Mouse (Mus musculus) hindbrain, postnatal 0 days (tissue): ENCODE results near the gene Lancl2. TPM values are rescaled to one million over a fixed set of nuclear protein-coding genes. Genes with fewer than 3 reads are reported as not detected.

Source experiments
- ATAC-seq: fragments of 200-750 bp; cut with Nextera tagmentation; 2 replicates; pipeline ENCODE4 v1.8.0; 2017; ENCODE audit warnings: mild to moderate bottlenecking, moderate TSS enrichment, moderate library complexity
- DNase-seq: peaks from one replicate; pipeline ENCODE4 v3.0.0-alpha.2; 2015; ENCODE audit warnings: low spot score
- H3K27ac ChIP-seq: fragments of 300-500 bp; sonication (generic); 2 replicates; pipeline ENCODE4 v1.5.1; 2014; ENCODE audit warnings: mild to moderate bottlenecking
- H3K27me3 ChIP-seq: fragments of 300-500 bp; sonication (generic); 2 replicates; pipeline ENCODE4 v1.6.1; 2014; ENCODE audit warnings: low read length, mixed read lengths; ENCODE audit not compliant: insufficient read depth
- H3K36me3 ChIP-seq: fragments of 300-500 bp; sonication (generic); 2 replicates; pipeline ENCODE4 v1.6.1; 2014; ENCODE audit warnings: low read length, mixed read lengths; ENCODE audit not compliant: insufficient read depth
- H3K4me1 ChIP-seq: fragments of 300-500 bp; sonication (generic); 2 replicates; pipeline ENCODE4 v1.6.1; 2014; ENCODE audit warnings: antibody characterized with exemption, low read length, mixed read lengths; ENCODE audit not compliant: insufficient read depth
- H3K4me2 ChIP-seq: fragments of 300-500 bp; sonication (generic); 2 replicates; pipeline ENCODE4 v1.6.1; 2014; ENCODE audit warnings: low read depth, mild to moderate bottlenecking, low read length, moderate library complexity, mixed read lengths
- H3K4me3 ChIP-seq: fragments of 300-500 bp; sonication (generic); 2 replicates; pipeline ENCODE4 v1.5.1; 2014; ENCODE audit warnings: low read length
- H3K9ac ChIP-seq: fragments of 300-500 bp; sonication (generic); replicated peaks from 2 replicates; pipeline ENCODE4 v1.6.1; 2014; ENCODE audit warnings: mild to moderate bottlenecking, low read length, moderate library complexity, mixed read lengths
- H3K9me3 ChIP-seq: fragments of 300-500 bp; sonication (generic); 2 replicates; pipeline ENCODE4 v1.6.1; 2016; ENCODE audit warnings: low read length, mixed read lengths
- CTCF ChIP-seq: IDR thresholded peaks from 2 replicates; pipeline ENCODE4 v1.5.1; 2016; ENCODE audit warnings: antibody characterized with exemption, control low read depth, low read depth
- WGBS: fragments of 180-500 bp; shearing (Covaris S2); extraction: QIAGEN DNeasy Blood & Tissue Kit; methylation state at CpG from one replicate; pipeline ENCODE4 v1.1.7; 2014; 5-methylcytosine and 5-hydroxymethylcytosine counted together
- polyA plus RNA-seq: library from polyadenylated mRNA; unstranded; fragments of >200 nt; fragmentation: Nextera tagmentation; extraction: Ambion mirVana; gene quantifications from 2 replicates; pipeline ENCODE4 v1.2.1, GENCODE M21; 2015
- total RNA-seq: library from RNA; depleted of rRNA; stranded (reverse); fragments of >200 nt; gene quantifications from 2 replicates; pipeline ENCODE4 v1.2.3, GENCODE M21; 2014

The Lancl2 gene
- total and polyA plus RNA-seq, 2 experiments from 2014 or later = 76.8 to 88.6 TPM

DNA sequence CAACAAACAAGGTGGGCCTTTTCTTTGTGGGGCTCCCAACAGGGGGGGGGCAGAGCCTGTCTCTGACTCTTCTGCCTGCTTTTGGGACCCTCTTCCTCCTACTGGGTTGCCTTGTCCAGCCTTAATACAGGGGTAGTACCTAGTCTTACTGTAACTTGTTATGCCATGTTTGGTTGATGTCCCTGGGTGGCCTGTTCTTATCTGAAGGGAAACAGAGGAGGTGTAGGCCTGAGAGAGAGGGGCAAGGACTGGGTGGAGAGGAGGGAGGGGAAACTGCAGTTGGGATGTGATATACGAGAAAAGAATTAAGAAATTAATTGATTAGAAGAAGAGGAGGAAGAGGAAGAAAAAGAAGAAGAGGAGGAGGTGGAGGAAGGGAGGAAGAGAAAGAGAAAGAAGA, 63.9 kb downstream of the Lancl2 start:
- 100% methylated on average over 1 of the region's 1 CpGs for WGBS

DNA sequence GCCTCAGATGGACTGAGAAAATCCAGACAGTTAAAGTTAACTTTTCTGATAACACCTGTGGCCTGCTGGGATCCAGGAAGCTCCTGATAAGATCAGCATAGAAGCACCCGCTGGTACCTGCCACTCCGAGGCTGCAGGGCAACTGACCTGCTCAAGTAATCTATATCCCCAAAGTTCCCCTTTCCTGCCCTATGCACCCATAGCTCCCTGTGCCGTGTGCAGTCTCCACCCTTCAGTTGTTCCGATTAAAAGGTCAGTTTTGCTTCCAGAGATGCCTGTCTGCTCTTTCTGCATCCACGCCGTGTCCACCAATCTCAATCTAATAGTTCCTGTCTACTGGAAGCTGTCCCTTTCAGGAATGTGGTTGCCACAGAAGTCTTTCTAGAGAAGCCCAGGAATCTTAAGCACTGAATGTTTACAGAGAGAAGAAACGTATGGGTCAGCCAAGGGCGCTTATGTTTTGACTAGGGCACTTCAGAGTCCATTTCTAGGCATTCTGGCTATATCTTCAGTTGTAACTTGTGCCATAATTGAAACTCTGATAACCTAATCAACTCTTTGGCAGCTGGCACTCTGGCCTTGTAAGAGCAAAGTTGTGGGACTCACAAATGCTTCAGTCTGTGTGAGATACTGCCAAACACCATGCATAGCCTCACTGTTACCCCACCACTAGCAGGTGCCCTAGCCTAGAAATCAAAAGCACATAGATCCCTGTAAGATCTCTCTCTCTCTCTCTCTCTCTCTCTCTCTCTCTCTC, 65.0 kb downstream of the Lancl2 start:
- Histone ChIP-seq H3K4me3 (no peak overlapping the region), H3K9me3 (no peaks in the 10 kb centered on the region), H3K27ac (no peak overlapping the region), H3K27me3 (no peaks in the 10 kb centered on the region), H3K9ac (no peak overlapping the region), H3K4me1 (no peaks in the 10 kb centered on the region), H3K36me3 (peaks cover 4% of the 10 kb centered on the region; the same call in 1 of the 2 replicates), H3K4me2 (no peak overlapping the region)
- WGBS = 86% methylated on average over 8 of the region's 8 CpGs
- no peak for TF ChIP-seq CTCF
- ATAC-seq (no peak), DNase-seq (no peak)

More for the DNA sequence above, 63.9 kb downstream of the Lancl2 start:
- Histone ChIP-seq H3K36me3 (peaks cover 8% of the 10 kb centered on the region; the same call in 1 of the 2 replicates), H3K4me3 (no peak overlapping the region), H3K9me3 (no peaks in the 10 kb centered on the region), H3K4me1 (no peaks in the 10 kb centered on the region), H3K27me3 (no peaks in the 10 kb centered on the region), H3K27ac (no peak overlapping the region), H3K9ac (no peak overlapping the region), H3K4me2 (no peak overlapping the region)
- ATAC-seq (no peak), DNase-seq (no peak)
- TF ChIP-seq CTCF = no peak

DNA sequence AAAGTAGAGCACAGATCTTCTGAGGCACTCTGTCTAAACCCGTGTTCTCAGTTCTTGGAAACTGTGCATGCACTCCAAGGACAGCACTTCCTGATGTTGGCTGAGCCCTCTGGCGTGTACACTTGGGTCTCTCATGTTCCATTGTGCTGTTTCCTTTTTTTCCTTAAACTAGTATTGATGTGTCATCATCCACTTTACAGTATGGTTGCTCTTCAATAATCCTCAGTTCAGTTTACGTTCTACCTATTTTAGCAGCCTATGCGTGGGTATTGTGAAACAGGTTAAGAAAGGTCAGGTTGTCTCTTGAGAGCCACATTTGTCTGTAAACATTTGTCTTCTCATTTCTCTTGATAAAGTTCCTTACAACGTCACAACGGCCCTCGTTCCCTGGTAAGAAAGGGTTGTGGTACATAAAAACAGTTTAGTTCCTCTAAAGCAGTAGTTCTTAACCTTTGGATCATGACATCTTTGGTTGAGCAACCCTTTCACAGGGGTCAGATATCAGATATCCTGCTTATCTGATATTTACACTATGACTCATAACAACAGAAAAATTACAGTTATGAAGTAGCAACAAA, 66.7 kb downstream of the Lancl2 start:
- H3K4me3 ChIP-seq = no peak overlapping the region
- DNase-seq = no peak
- no peak for ATAC-seq
- peaks cover 11% of the 10 kb centered on the region; the same call in 1 of the 2 replicates for H3K36me3 ChIP-seq
- no peak for TF ChIP-seq CTCF
- 94% methylated on average over 7 of the region's 7 CpGs for WGBS
- H3K9ac ChIP-seq = no peak overlapping the region
- no peaks in the 10 kb centered on the region for H3K4me1 ChIP-seq
- H3K27me3 ChIP-seq = no peaks in the 10 kb centered on the region
- H3K4me2 ChIP-seq = no peak overlapping the region
- H3K9me3 ChIP-seq = no peaks in the 10 kb centered on the region
- H3K27ac ChIP-seq = no peak overlapping the region

DNA sequence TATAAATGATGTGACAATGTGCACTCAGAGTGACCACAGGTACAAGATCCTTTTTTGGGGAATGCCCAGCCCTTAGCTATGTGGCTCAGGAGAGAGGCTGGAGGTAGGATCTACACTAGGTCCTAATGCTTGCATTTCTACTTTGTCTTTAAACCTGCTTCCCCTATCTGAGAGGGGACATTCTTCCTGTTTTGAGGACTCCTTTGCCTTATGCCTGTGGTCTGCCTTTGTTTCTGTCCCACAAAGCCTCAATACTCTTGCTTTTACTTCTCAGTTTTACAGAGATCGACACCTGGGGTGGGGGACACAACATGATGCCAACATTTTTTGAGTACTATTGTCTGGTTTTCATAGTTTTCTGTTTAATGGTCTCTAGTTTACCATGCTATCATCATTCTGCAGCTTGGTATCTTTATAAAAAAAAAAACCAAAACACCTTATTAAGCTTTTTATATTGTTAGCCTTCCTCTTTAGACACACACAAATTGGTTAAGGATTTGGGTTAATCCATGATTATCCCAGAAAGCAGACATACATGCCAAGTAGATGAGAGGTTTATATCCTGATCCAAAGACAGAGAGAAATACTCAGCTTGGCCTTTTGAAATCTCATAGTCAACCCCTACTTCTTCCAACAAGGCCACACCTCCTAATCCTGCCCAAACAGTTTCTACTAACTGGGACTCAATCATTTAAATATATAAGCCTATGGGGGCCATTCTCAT, 68.3 kb downstream of the Lancl2 start:
- no peak overlapping the region for H3K4me3 ChIP-seq
- H3K4me1 ChIP-seq = no peaks in the 10 kb centered on the region
- WGBS = 97% methylated on average over 1 of the region's 1 CpGs
- H3K27ac ChIP-seq = no peak overlapping the region
- peaks cover 16% of the 10 kb centered on the region; the same call in 1 of the 2 replicates for H3K36me3 ChIP-seq
- no peak overlapping the region for H3K9ac ChIP-seq
- ATAC-seq = no peak
- no peak for TF ChIP-seq CTCF
- no peaks in the 10 kb centered on the region for H3K9me3 ChIP-seq
- H3K27me3 ChIP-seq = no peaks in the 10 kb centered on the region
- H3K4me2 ChIP-seq = no peak overlapping the region
- DNase-seq = no peak

DNA sequence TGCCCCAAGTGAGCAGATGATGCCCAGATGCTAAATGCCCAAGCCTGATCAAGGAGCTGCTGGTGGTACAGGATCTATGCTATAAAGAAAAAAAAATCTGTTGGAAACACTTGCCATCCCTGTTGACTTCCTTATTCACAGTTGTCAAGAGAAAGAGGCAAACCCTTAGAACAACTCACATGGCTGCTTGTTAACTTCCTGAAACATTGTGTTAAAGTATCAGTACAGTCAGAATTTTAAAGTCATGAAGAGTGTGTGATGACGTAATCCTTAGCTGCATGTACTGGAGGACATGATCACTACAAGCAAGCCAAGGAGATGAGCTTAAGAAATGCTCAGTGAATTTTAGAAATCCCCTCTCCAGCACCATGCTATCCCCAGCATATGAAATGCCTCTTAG, 71.5 kb downstream of the Lancl2 start:
- WGBS = 91% methylated on average over 1 of the region's 1 CpGs
- DNase-seq (no peak), ATAC-seq (no peak)
- no peak for TF ChIP-seq CTCF
- Histone ChIP-seq H3K4me3 (no peak overlapping the region), H3K9me3 (no peaks in the 10 kb centered on the region), H3K36me3 (peaks cover 16% of the 10 kb centered on the region; the same call in 1 of the 2 replicates), H3K9ac (no peak overlapping the region), H3K4me2 (no peak overlapping the region), H3K4me1 (no peaks in the 10 kb centered on the region), H3K27me3 (no peaks in the 10 kb centered on the region), H3K27ac (no peak overlapping the region)

DNA sequence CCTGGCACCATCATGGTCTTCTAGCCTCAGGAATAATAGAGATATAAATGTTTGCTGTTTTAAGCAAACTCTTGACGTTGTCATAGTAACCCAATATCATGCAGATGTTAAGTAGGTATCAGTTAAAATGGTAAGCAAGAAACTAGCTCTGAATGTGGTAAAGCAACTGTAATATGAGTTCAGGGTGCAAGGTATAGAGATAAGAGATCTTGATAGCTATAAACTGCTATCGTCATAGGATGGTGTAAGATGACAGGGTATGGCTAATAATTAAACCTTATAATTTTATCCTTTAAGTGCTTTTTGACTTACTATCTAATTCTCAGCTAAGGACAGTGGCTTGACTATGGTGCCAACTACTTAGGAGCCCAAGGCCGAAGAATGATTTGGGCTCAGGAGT, 78.0 kb downstream of the Lancl2 start:
- H3K4me2 ChIP-seq = no peak overlapping the region
- 92% methylated on average over 3 of the region's 3 CpGs for WGBS
- no peak overlapping the region for H3K27ac ChIP-seq
- no peaks in the 10 kb centered on the region for H3K27me3 ChIP-seq
- no peaks in the 10 kb centered on the region for H3K9me3 ChIP-seq
- TF ChIP-seq CTCF = no peak
- DNase-seq = no peak
- no peaks in the 10 kb centered on the region for H3K36me3 ChIP-seq
- no peaks in the 10 kb centered on the region for H3K4me1 ChIP-seq
- H3K9ac ChIP-seq = no peak overlapping the region
- no peak overlapping the region for H3K4me3 ChIP-seq
- ATAC-seq = no peak
